Mouse (Mus musculus) liver, embryonic 15.5 days (tissue): ENCODE results near the gene Tbl2. TPM values are rescaled to one million over a fixed set of nuclear protein-coding genes. Genes with fewer than 3 reads are reported as not detected.

ENCODE experiments used
- microRNA-seq: library from miRNA; unstranded; fragments of <30 nt; microRNA quantifications from one replicate; pipeline ENCODE4, GENCODE M21; 2016
- polyA plus RNA-seq: library from polyadenylated mRNA; unstranded; fragments of >200 nt; fragmentation: Nextera tagmentation; extraction: Ambion mirVana; gene quantifications from 2 replicates; pipeline ENCODE4 v1.2.1, GENCODE M21; 2015

Gene Tbl2
- polyA plus RNA-seq, 1 experiment from 2014 or later = 12.2 TPM

Small RNA genes lying within 50 kb of the gene (microRNA-seq; reads per million reads assigned to microRNA genes)
- gene Gm25315 = not detected

Other genes starting within 250 kb of the Tbl2 start
- gene Tmem270, start 242.9 kb upstream of the Tbl2 start, polyA plus RNA-seq = 0.13 TPM in 1 of 2 replicates, not detected in the other
- gene Cldn13, start 234.1 kb upstream of the Tbl2 start, polyA plus RNA-seq = 278 and 316 TPM in 2 replicates
- 17.2 and 21.3 TPM in 2 replicates for gene Mettl27, start 217.3 kb upstream of the Tbl2 start, polyA plus RNA-seq
- 0.18 and 0.38 TPM in 2 replicates for gene Cldn4, start 202.7 kb upstream of the Tbl2 start, polyA plus RNA-seq
- 1.2 and 2.1 TPM in 2 replicates for gene Cldn3, start 163.4 kb upstream of the Tbl2 start, polyA plus RNA-seq
- gene Abhd11, start 140.5 kb upstream of the Tbl2 start, polyA plus RNA-seq = 26.6 and 27.1 TPM in 2 replicates
- 1.1 and 1.3 TPM in 2 replicates for gene Stx1a, start 126.2 kb upstream of the Tbl2 start, polyA plus RNA-seq
- 14.3 and 14.9 TPM in 2 replicates for gene Dnajc30, start 85.5 kb upstream of the Tbl2 start, polyA plus RNA-seq
- gene Bud23, start 84.7 kb upstream of the Tbl2 start, polyA plus RNA-seq = 52.7 and 56.4 TPM in 2 replicates
- gene Vps37d, start 71.4 kb upstream of the Tbl2 start, polyA plus RNA-seq = 0.13 and 0.30 TPM in 2 replicates
- 9.6 and 11.9 TPM in 2 replicates for gene Mlxipl, start 59.8 kb upstream of the Tbl2 start, polyA plus RNA-seq
- gene Bcl7b, start 18.6 kb downstream of the Tbl2 start, polyA plus RNA-seq = 26.2 and 27.7 TPM in 2 replicates
- gene Baz1b, start 37.6 kb downstream of the Tbl2 start, polyA plus RNA-seq = 18.2 and 20.1 TPM in 2 replicates
- 0.38 and 0.55 TPM in 2 replicates for gene Fzd9, start 101.6 kb downstream of the Tbl2 start, polyA plus RNA-seq
- gene Fkbp6, start 200.4 kb downstream of the Tbl2 start, polyA plus RNA-seq = 0.09 TPM in 1 of 2 replicates, not detected in the other
- not detected in 2 replicates for gene Trim50, start 203.6 kb downstream of the Tbl2 start, polyA plus RNA-seq
- gene Nsun5, start 220.3 kb downstream of the Tbl2 start, polyA plus RNA-seq = 16.1 and 16.4 TPM in 2 replicates
- gene Pom121, start 244.9 kb downstream of the Tbl2 start, polyA plus RNA-seq = 5.5 and 5.8 TPM in 2 replicates